Mouse (Mus musculus) kidney, postnatal 0 days (tissue): ENCODE measurements at regions not wholly inside any gene's neighbourhood (a gene's known extent, or its start where the extent isn't known, plus 50 kb on each side); places are given as distances from the start of the nearest gene placed in this dataset.
A peak's percentile ranks its signal among the peaks of the same experiment; 100 is the strongest.

ENCODE experiments used
- ATAC-seq: fragments of 200-750 bp; cut with Nextera tagmentation; replicated peaks from 2 replicates; pipeline ENCODE4 v1.8.0; 2017; ENCODE audit warnings: low read depth, moderate number of reproducible peaks, moderate TSS enrichment, moderate library complexity; ENCODE audit not compliant: low FRiP score
- DNase-seq: peaks from one replicate; pipeline ENCODE4 v3.0.0-alpha.2; 2016; ENCODE audit warnings: low spot score
- H3K27ac ChIP-seq: fragments of 300-500 bp; sonication (generic); 2 replicates; pipeline ENCODE4 v1.5.1; 2014; ENCODE audit warnings: mild to moderate bottlenecking
- H3K27me3 ChIP-seq: fragments of 300-500 bp; sonication (generic); 2 replicates; pipeline ENCODE4 v1.6.1; 2014; ENCODE audit warnings: low read length, mixed read lengths; ENCODE audit not compliant: insufficient read depth
- H3K36me3 ChIP-seq: fragments of 300-500 bp; sonication (generic); 2 replicates; pipeline ENCODE4 v1.6.1; 2014; ENCODE audit warnings: low read length, mixed read lengths; ENCODE audit not compliant: insufficient read depth
- H3K4me1 ChIP-seq: fragments of 300-500 bp; sonication (generic); replicated peaks from 2 replicates; pipeline ENCODE4 v1.6.1; 2014; ENCODE audit warnings: antibody characterized with exemption, low read length, mixed read lengths; ENCODE audit not compliant: insufficient read depth
- H3K4me2 ChIP-seq: fragments of 300-500 bp; sonication (generic); 2 replicates; pipeline ENCODE4 v1.6.1; 2014; ENCODE audit warnings: mild to moderate bottlenecking, low read length, moderate library complexity, mixed read lengths
- H3K4me3 ChIP-seq: fragments of 300-500 bp; sonication (generic); replicated peaks from 2 replicates; pipeline ENCODE4 v1.5.1; 2014; ENCODE audit warnings: low read depth, low read length
- H3K9ac ChIP-seq: fragments of 300-500 bp; sonication (generic); 2 replicates; pipeline ENCODE4 v1.6.1; 2014; ENCODE audit warnings: low read depth, low read length
- H3K9me3 ChIP-seq: fragments of 300-500 bp; sonication (generic); replicated peaks from 2 replicates; pipeline ENCODE4 v1.6.1; 2016; ENCODE audit warnings: low read length, inconsistent platforms, mixed read lengths
- CTCF ChIP-seq: IDR thresholded peaks from 2 replicates; pipeline ENCODE4 v1.5.1; 2016; ENCODE audit warnings: antibody characterized with exemption, low read depth, mild to moderate bottlenecking, moderate library complexity
- WGBS: fragments of 180-500 bp; shearing (Covaris S2); extraction: QIAGEN DNeasy Blood & Tissue Kit; methylation state at CpG from one replicate; pipeline ENCODE4 v1.1.7; 2014; 5-methylcytosine and 5-hydroxymethylcytosine counted together

DNA sequence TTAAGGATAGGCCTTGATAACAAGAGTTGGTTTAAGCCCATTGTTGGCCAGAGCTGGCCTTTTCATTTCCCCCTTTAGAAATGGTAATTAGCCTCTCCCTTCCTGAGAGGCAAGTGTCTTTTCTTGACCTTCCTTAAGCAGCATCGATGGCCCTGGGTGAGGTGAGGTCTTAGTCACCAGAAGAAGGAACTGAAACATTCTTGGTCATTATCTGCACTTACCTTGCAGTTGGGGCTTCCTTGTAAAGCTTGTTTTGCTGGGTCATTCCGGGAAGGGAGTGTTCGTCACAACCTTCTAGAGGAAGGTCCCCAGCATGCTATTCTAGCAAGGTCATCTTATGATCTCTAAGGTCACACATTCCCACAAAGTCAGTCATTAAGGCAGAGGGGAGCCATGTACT is 322.6 kb upstream of the Meis1 start:
- H3K9ac ChIP-seq, result no peak overlapping the region
- H3K36me3 ChIP-seq, result no peaks in the 10 kb centered on the region
- no peaks in the 10 kb centered on the region for H3K27me3 ChIP-seq
- no peak overlapping the region for H3K4me2 ChIP-seq
- no peak overlapping the region for H3K27ac ChIP-seq
- WGBS, result 53% methylated on average over 3 of the region's 3 CpGs
- H3K4me1 ChIP-seq, result no peaks in the 10 kb centered on the region
- ATAC-seq (no peak), DNase-seq (no peak)
- H3K4me3 ChIP-seq, result no peak overlapping the region
- no peaks in the 10 kb centered on the region for H3K9me3 ChIP-seq
- no peak for TF ChIP-seq CTCF

DNA sequence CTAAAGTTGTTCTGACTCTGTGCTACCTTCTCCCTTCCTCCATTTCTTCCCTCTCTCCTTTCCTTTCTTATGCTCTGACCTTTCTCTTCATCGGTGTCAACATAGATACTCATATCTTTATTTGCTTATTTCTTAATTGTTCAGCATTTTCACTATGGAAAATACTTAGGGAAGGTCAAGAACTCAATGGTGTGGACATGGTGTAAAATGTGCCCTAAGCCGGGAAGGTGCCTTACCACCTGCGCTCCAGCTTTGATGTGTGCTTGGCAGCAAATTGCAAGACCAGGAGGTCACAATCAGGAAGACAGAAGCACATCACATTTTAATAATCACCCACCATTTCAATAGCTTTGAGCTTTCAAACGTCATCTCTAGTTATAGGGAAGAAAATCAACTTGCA is 324.0 kb upstream of the Meis1 start:
- Histone ChIP-seq H3K4me1 (no peaks in the 10 kb centered on the region), H3K36me3 (no peaks in the 10 kb centered on the region), H3K4me3 (no peak overlapping the region), H3K27ac (no peak overlapping the region), H3K27me3 (no peaks in the 10 kb centered on the region), H3K9ac (no peak overlapping the region), H3K9me3 (no peaks in the 10 kb centered on the region), H3K4me2 (no peak overlapping the region)
- no peak for TF ChIP-seq CTCF
- ATAC-seq (no peak), DNase-seq (no peak)
- 87% methylated on average over 4 of the region's 4 CpGs for WGBS

GRCm38 (mm10) chr11:19346276-19346826 is 327.6 kb upstream of the Meis1 start:
- no peaks in the 10 kb centered on the region for H3K36me3 ChIP-seq
- DNase-seq (no peak), ATAC-seq (no peak)
- WGBS, result 79% methylated on average over 3 of the region's 3 CpGs
- no peaks in the 10 kb centered on the region for H3K4me1 ChIP-seq
- H3K27me3 ChIP-seq, result no peaks in the 10 kb centered on the region
- no peak overlapping the region for H3K9ac ChIP-seq
- H3K4me3 ChIP-seq, result no peak overlapping the region
- H3K27ac ChIP-seq, result no peak overlapping the region
- H3K9me3 ChIP-seq, result no peaks in the 10 kb centered on the region
- TF ChIP-seq CTCF, result no peak
- no peak overlapping the region for H3K4me2 ChIP-seq

- Histone ChIP-seq H3K36me3 (no peaks in the 10 kb centered on the region), H3K9me3 (no peaks in the 10 kb centered on the region), H3K27ac (peak overlapping the region; percentile 68), H3K4me2 (peak overlapping the region; percentile 42), H3K9ac (no peak overlapping the region), H3K27me3 (no peaks in the 10 kb centered on the region), H3K4me3 (no peak overlapping the region), H3K4me1 (no peaks in the 10 kb centered on the region)
- TF ChIP-seq CTCF, result no peak
- 25% methylated on average over 13 of the region's 13 CpGs for WGBS
- DNase-seq (peak; percentile 94), ATAC-seq (peak; percentile 60)
Measured at GRCm38 (mm10) chr11:19350331-19351242, 331.8 kb upstream of the Meis1 start.

- H3K4me3 ChIP-seq, result no peak overlapping the region
- no peaks in the 10 kb centered on the region for H3K9me3 ChIP-seq
- H3K36me3 ChIP-seq, result no peaks in the 10 kb centered on the region
- H3K27ac ChIP-seq, result no peak overlapping the region
- H3K27me3 ChIP-seq, result no peaks in the 10 kb centered on the region
- H3K9ac ChIP-seq, result no peak overlapping the region
- DNase-seq (no peak), ATAC-seq (no peak)
- H3K4me1 ChIP-seq, result no peaks in the 10 kb centered on the region
- no peak for TF ChIP-seq CTCF
- 43% methylated on average over 7 of the region's 7 CpGs for WGBS
- no peak overlapping the region for H3K4me2 ChIP-seq
Measured at GRCm38 (mm10) chr11:19351243-19351787, 332.5 kb upstream of the Meis1 start.

DNA sequence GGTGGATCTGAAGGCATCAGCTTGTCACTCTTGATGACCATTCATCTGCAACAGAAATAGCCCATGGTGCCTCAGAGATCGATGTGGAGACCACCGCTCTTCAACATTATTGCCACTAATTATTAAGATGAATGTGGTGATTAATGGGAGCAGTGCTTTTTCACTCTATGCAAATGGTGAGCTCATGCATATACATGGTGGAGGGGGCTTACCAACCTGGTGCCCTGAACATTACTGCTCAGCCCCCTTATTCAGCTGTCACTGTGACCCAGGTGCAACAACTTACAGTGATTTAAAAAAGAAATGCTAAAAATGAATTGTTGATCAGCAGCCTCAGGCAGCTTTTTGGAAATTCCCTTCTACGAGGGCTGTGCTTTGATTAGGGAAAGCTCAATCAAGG is 334.9 kb upstream of the Meis1 start:
- H3K4me1 ChIP-seq, result no peaks in the 10 kb centered on the region
- H3K4me3 ChIP-seq, result no peak overlapping the region
- H3K4me2 ChIP-seq, result no peak overlapping the region
- no peak overlapping the region for H3K9ac ChIP-seq
- no peak overlapping the region for H3K27ac ChIP-seq
- no peak for DNase-seq
- ATAC-seq, result no peak
- no peaks in the 10 kb centered on the region for H3K36me3 ChIP-seq
- H3K27me3 ChIP-seq, result no peaks in the 10 kb centered on the region
- no peak for TF ChIP-seq CTCF
- 86% methylated on average over 3 of the region's 3 CpGs for WGBS
- H3K9me3 ChIP-seq, result no peaks in the 10 kb centered on the region
